In genomic region chr14:71055480-71055879, GRCm38 (mm10) we compare ENCODE assay signal across 30 mouse cellular contexts.
"Had no signal": no experiment of that assay in that cellular context is flagged by ENCODE, and none has a peak within 500 bp of the region (broad histone marks: within the 10 kb centered on the region; RNA-seq: fewer than 3 reads in every experiment).

No protein-coding gene starts in this region.

- H3K9ac ChIP-seq: limb, embryonic 12.5 days; limb, embryonic 13.5 days; limb, embryonic 15.5 days; liver, embryonic 12.5 days; liver, embryonic 13.5 days; liver, embryonic 14.5 days; liver, embryonic 15.5 days; liver, postnatal 0 days; lung, embryonic 14.5 days; lung, embryonic 15.5 days; midbrain, embryonic 12.5 days; midbrain, embryonic 13.5 days; midbrain, embryonic 15.5 days; neural tube, embryonic 12.5 days had no signal

- H3K9me3 ChIP-seq: limb, embryonic 10.5 days; limb, embryonic 12.5 days; limb, embryonic 13.5 days; limb, embryonic 15.5 days; liver, embryonic 12.5 days; liver, embryonic 13.5 days; liver, embryonic 15.5 days; lung, embryonic 15.5 days; megakaryocyte, embryonic 14.5 days; midbrain, embryonic 10.5 days; midbrain, embryonic 12.5 days; midbrain, embryonic 13.5 days; midbrain, embryonic 15.5 days; neural tube, embryonic 12.5 days had no signal

- H3K4me3 ChIP-seq: limb, embryonic 10.5 days; limb, embryonic 12.5 days; limb, embryonic 13.5 days; limb, embryonic 15.5 days; liver, embryonic 12.5 days; liver, embryonic 13.5 days; liver, embryonic 15.5 days; lung, embryonic 15.5 days; megakaryocyte, embryonic 14.5 days; midbrain, embryonic 10.5 days; midbrain, embryonic 12.5 days; midbrain, embryonic 13.5 days; midbrain, embryonic 15.5 days; myocyte; neural tube, embryonic 12.5 days had no signal

- H3K27ac ChIP-seq: limb, embryonic 10.5 days; limb, embryonic 12.5 days; limb, embryonic 13.5 days; limb, embryonic 15.5 days; liver, embryonic 12.5 days; liver, embryonic 13.5 days; liver, embryonic 14.5 days; liver, embryonic 15.5 days; lung, embryonic 15.5 days; macrophage; midbrain, embryonic 10.5 days; midbrain, embryonic 12.5 days; midbrain, embryonic 13.5 days; midbrain, embryonic 15.5 days; neural tube, embryonic 12.5 days had no signal

- H3K4me2 ChIP-seq: limb, embryonic 12.5 days; limb, embryonic 13.5 days; limb, embryonic 15.5 days; liver, embryonic 11.5 days; liver, embryonic 12.5 days; liver, embryonic 13.5 days; liver, embryonic 15.5 days; lung, embryonic 14.5 days; lung, embryonic 15.5 days; midbrain, embryonic 11.5 days; midbrain, embryonic 12.5 days; midbrain, embryonic 13.5 days; midbrain, embryonic 15.5 days; neural tube, embryonic 12.5 days had no signal

- H3K27me3 ChIP-seq: limb, embryonic 15.5 days; liver, embryonic 12.5 days; liver, embryonic 13.5 days; liver, embryonic 15.5 days; lung, embryonic 15.5 days; midbrain, embryonic 12.5 days; midbrain, embryonic 13.5 days; midbrain, embryonic 15.5 days; neural tube, embryonic 12.5 days had no signal

- H3K36me3 ChIP-seq: limb, embryonic 10.5 days; limb, embryonic 12.5 days; limb, embryonic 13.5 days; limb, embryonic 15.5 days; liver, embryonic 12.5 days; liver, embryonic 13.5 days; liver, embryonic 15.5 days; lung, embryonic 15.5 days; midbrain, embryonic 10.5 days; midbrain, embryonic 12.5 days; midbrain, embryonic 13.5 days; midbrain, embryonic 15.5 days; neural tube, embryonic 12.5 days had no signal

- H3K4me1 ChIP-seq: limb, embryonic 10.5 days; limb, embryonic 13.5 days; limb, embryonic 15.5 days; liver, embryonic 12.5 days; liver, embryonic 13.5 days; liver, embryonic 15.5 days; midbrain, embryonic 10.5 days; midbrain, embryonic 12.5 days; midbrain, embryonic 13.5 days; midbrain, embryonic 15.5 days; neural tube, embryonic 12.5 days had no signal

- DNase-seq: left cerebral cortex, postnatal 4 days; liver; liver, embryonic 13.5 days; liver, postnatal 0 days; lung, adult 18-20 months; lung, adult 2 months; lung, embryonic 14.5 days; lung, postnatal 10 days; lung, postnatal 14 days; lung, postnatal 36 days; lung, postnatal 4 days; midbrain, embryonic 14.5 days had no signal
